Mouse (Mus musculus): ENCODE measurements around the gene Elac2.

Gene Elac2

GRCm38 (mm10) chr11:64978720-64979488, at the start of gene Elac2:
Elac2 (plus strand) TSS chr11:64979038.
- in situ Hi-C loops (cut with MboI), result no loop called here

GRCm38 (mm10) chr11:64929130-64929529, 49.7 kb upstream of the Elac2 start:
- in situ Hi-C loops (cut with MboI), result no loop called here

- in situ Hi-C loops (cut with MboI), result no loop called here
These were observed 47.6 kb upstream of the Elac2 start for GRCm38 (mm10) chr11:64931060-64931770.

GRCm38 (mm10) chr11:64937226-64937625, 41.6 kb upstream of the Elac2 start:
- in situ Hi-C loops (cut with MboI), result no loop called here

GRCm38 (mm10) chr11:64941193-64941592, 37.6 kb upstream of the Elac2 start:
- in situ Hi-C loops (cut with MboI), result no loop called here

GRCm38 (mm10) chr11:64949782-64950181, 29.1 kb upstream of the Elac2 start:
- in situ Hi-C loops (cut with MboI), result no loop called here

- in situ Hi-C loops (cut with MboI), result no loop called here
These were observed 21.7 kb upstream of the Elac2 start for GRCm38 (mm10) chr11:64956962-64957729.

- in situ Hi-C loops (cut with MboI), result no loop called here
These were observed 16.2 kb upstream of the Elac2 start for GRCm38 (mm10) chr11:64962629-64963028.

GRCm38 (mm10) chr11:64968507-64968906, 10.3 kb upstream of the Elac2 start:
- in situ Hi-C loops (cut with MboI), result no loop called here

- in situ Hi-C loops (cut with MboI), result no loop called here
These were observed 9.9 kb upstream of the Elac2 start for GRCm38 (mm10) chr11:64968939-64969342.

- in situ Hi-C loops (cut with MboI), result no loop called here
These were observed 7.3 kb upstream of the Elac2 start for GRCm38 (mm10) chr11:64971471-64971988.

GRCm38 (mm10) chr11:64972418-64972817, 6.4 kb upstream of the Elac2 start:
- in situ Hi-C loops (cut with MboI), result no loop called here

GRCm38 (mm10) chr11:64979489-64979845, 629 bp downstream of the Elac2 start:
- in situ Hi-C loops (cut with MboI), result no loop called here

- in situ Hi-C loops (cut with MboI), result no loop called here
These were observed 9.7 kb downstream of the Elac2 start for GRCm38 (mm10) chr11:64988556-64988955.

GRCm38 (mm10) chr11:64998439-64998838, 19.6 kb downstream of the Elac2 start:
- in situ Hi-C loops (cut with MboI), result no loop called here

GRCm38 (mm10) chr11:64999685-65000084, 20.8 kb downstream of the Elac2 start:
- in situ Hi-C loops (cut with MboI), result no loop called here

GRCm38 (mm10) chr11:65001729-65002128, 22.9 kb downstream of the Elac2 start:
- in situ Hi-C loops (cut with MboI), result no loop called here

- in situ Hi-C loops (cut with MboI), result no loop called here
These were observed 24.8 kb downstream of the Elac2 start for GRCm38 (mm10) chr11:65003611-65004010.

GRCm38 (mm10) chr11:65004836-65005235, 26.0 kb downstream of the Elac2 start:
- in situ Hi-C loops (cut with MboI), result no loop called here

GRCm38 (mm10) chr11:65006047-65006446, 27.2 kb downstream of the Elac2 start:
- in situ Hi-C loops (cut with MboI), result no loop called here

GRCm38 (mm10) chr11:65013906-65014305, 35.1 kb downstream of the Elac2 start:
- in situ Hi-C loops (cut with MboI), result no loop called here

GRCm38 (mm10) chr11:65016754-65017153, 37.9 kb downstream of the Elac2 start:
- in situ Hi-C loops (cut with MboI), result no loop called here
